Mouse (Mus musculus): ENCODE measurements around the gene Emilin2.
A peak's percentile ranks its signal among the peaks of the same experiment; 100 is the strongest.

Emilin2 gene

DNA sequence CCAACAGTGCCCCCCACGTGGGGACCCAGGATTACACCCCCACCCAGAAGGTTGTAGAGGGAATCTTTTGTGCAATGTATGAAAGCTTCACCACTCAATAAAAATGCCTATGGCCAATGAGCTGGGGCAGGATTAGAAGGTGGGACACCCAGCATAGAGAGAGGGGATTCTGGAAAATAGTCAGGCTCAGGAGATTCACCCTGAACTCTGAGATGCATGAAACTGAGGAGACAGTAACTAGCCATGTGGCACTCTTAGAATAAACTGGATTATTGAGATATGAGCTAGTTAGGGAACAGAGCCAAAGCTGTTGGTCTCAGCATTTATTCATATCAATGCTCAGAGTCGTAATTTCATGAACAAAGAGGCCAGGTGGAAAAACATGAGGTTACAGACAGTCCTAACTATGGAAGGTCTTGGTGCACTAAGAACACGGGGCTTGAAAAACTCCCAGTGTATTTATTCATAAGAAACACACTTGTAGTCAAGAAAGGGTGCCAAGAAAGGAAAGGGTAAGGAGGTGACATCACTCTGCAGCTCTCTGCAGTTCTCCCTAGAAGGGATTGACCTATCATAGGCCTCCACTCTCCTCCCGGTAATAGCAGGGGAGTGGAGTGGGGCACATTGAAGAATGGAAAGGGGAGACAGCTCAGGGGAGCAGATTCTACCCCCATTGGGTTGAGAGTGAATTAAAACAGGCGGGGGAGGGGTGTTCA is 46.3 kb downstream of the Emilin2 start:
- no peak for DNase-seq (ENCODE audit: low spot score)

- DNase-seq (ENCODE audit: low spot score) = no peak
Observed at GRCm38 (mm10) chr17:71264739-71265138, 47.0 kb downstream of the Emilin2 start.

GRCm38 (mm10) chr17:71263136-71263535 is 48.6 kb downstream of the Emilin2 start:
- DNase-seq (ENCODE audit: low spot score) = no peak

GRCm38 (mm10) chr17:71260658-71261057 is 51.1 kb downstream of the Emilin2 start:
- no peak for DNase-seq (ENCODE audit: low spot score)

DNA sequence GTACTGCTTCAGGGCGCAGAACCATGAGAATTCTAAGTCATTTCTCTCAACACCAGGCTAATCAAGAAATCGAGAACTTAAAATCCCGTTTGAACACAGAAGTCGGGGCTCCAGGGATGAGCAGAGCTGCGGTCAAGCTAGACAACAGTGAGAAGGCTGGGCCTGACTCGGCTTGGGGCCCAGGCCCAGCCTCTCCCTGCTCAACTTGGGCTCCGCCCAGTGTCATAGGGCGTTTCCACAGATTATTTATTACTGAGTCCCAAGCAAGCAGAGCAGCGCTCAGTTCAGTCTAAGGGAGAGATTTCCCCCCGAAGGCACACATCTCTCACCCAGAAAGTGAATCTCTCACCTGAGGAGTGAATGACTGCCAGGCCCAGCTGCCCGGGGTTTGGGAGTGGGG is 52.1 kb downstream of the Emilin2 start:
- DNase-seq (ENCODE audit: low spot score) = no peak

GRCm38 (mm10) chr17:71256806-71257536 is 54.8 kb downstream of the Emilin2 start:
- DNase-seq (ENCODE audit: low spot score) = no peak

GRCm38 (mm10) chr17:71256068-71256615 is 55.6 kb downstream of the Emilin2 start:
- DNase-seq (ENCODE audit: low spot score) = no peak

DNA sequence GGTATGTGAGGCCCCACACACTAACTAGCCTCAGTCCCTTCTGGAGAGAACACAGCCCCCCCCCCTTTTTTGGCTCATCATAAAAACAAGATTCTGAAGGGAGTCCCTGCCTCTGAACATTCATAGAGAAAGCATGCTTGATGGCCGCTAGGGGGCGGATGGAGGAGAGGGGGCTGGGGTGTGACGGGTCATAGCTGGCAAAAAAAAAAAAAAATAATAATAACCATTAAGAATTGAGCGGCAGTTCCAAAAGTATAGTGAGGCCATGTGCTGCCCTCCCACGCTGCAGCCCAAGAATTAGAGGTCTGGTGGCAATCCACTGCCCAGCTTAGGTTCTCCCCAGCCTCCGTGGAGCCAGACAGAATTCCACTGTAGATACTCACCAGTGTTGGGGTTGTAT is 57.0 kb downstream of the Emilin2 start:
- DNase-seq (ENCODE audit: low spot score) = no peak

GRCm38 (mm10) chr17:71254106-71254505 is 57.7 kb downstream of the Emilin2 start:
- DNase-seq (ENCODE audit: low spot score) = no peak

GRCm38 (mm10) chr17:71253391-71253790 is 58.4 kb downstream of the Emilin2 start:
- DNase-seq (ENCODE audit: low spot score) = no peak

GRCm38 (mm10) chr17:71252101-71252500 is 59.7 kb downstream of the Emilin2 start:
- DNase-seq (ENCODE audit: low spot score) = no peak

DNA sequence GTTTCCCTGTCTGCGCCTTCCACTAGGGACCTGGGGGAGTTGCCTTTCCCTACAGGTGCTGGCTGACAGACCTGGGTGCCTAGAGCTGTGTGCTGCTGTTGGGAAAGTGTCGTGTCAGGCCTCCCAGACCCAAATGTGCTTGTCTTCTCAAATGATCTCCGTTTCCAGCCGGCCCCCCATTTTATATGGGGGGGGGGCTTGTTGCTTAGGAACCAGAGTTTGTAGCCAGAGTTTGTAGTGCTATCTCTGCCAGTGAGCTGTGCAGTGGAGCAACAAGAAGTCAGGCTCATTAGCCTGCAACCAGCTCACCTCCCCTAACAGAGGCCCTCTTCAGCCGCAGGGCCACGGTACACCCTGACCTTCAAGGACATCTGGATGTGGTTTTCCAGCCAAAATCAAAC is 60.2 kb downstream of the Emilin2 start:
- DNase-seq (ENCODE audit: low spot score) = no peak

DNA sequence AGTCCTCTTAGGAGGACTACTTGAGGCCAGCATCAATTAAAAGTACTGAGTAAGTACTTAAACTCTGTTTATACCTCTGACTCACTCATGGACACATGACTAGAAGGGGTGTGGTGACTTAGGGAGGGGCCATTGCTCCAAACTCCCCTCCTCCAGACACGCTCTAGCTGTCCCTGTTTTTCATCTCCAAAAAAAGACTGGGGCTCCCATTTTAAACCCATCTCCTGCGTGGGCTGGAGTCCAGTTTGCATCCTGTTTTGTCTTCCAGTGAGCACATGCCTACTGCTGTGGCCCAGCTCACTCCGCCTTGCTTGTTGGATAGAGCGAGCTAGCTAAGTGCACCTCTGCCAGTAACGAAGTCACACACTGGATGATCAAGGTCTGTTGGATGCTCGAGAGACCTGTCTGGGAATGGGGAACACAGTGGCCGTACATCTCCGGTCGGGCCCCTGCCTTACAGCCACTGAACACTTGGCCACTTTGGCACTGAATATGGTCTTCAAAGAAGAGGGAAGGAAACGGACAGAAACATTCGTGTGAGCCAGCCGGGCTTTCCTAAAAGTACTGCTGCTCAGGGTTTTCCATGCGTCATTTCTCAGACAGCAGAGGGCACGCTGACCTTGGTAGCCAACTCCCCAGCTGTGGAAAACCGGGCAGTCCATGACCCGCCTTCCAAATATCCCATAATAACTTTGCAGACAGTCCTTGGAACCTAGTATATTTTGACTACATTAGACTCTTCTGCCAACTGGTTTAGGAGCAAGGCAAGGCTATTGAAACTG is 60.8 kb downstream of the Emilin2 start:
- peak; percentile 87 for DNase-seq (ENCODE audit: low spot score)

DNA sequence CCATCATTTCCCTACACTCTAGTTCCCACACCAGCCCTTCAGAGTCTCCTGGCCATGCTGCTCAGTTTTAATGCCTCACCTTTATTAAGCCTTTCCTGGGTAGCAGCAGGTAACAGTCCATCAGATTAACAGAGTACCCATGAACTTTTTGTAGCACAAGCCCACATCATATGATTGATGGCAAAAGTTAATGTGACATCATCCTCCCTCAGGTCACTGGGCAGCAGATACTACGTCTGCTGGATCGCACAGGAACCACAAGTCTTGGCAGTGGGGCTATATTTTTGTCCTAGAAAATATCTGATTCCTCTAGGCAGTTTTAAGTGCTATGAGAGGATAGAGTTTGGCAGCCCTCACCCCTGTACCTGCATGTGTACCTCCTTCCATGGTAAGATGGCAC is 61.7 kb downstream of the Emilin2 start:
- DNase-seq (ENCODE audit: low spot score) = no peak

DNA sequence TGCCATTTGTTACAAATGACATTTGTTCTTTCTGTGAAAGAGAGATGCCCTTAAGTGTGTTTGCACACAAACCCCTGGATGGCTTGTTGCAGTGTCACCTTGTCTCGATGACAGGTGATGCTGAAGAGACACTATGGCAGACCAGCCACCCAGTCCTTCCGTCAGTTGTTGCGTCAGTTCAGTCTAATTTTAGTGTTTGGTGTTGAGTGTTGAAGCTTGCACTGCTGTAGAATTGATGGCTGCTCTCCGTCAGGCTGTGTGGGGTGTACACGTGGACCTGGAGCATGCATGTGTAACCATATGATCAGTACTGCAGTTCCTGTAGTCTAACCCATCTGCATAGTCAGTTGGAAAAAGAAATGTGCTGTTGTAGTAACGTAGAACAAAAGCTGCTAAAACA is 62.8 kb downstream of the Emilin2 start:
- DNase-seq (ENCODE audit: low spot score) = no peak

DNA sequence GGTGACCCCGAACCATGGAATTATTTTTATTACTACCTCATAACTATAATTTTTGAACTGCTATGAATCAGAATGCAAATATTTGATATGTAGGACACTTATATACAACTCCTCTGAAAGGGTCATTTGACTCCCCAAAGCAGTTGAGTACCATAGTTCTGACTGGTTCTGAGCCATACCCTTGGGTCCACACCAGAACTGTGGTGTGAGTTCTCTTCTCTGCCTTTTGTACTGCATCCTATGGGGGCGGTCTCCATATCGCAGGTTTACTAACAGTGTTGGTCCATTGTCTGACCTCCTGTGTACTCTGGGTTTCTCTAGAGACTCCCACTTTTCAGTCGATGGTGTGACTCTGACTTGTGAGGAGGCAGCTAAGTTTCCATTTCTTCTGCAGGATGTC is 65.8 kb downstream of the Emilin2 start:
- no peak for DNase-seq (ENCODE audit: low spot score)

DNA sequence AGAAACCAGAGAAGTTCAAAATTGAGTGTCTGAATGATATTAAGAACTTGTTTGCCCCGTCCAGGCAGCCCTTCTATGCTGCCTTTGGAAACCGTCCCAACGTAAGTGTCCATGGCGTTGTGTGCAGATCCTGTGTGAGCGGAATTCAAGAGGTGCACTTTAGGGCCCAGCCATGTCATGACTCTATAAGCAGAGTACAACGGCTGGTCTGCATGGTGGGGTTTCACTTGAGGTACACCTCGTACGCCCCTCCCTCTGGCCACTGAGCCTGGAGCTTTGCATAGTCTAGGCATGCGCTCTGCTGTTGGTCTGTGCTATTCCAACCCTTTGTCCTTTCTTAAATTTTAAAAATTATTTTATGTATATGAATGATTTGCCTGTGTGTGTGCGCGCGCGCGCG is 66.6 kb downstream of the Emilin2 start:
- DNase-seq (ENCODE audit: low spot score) = no peak

DNA sequence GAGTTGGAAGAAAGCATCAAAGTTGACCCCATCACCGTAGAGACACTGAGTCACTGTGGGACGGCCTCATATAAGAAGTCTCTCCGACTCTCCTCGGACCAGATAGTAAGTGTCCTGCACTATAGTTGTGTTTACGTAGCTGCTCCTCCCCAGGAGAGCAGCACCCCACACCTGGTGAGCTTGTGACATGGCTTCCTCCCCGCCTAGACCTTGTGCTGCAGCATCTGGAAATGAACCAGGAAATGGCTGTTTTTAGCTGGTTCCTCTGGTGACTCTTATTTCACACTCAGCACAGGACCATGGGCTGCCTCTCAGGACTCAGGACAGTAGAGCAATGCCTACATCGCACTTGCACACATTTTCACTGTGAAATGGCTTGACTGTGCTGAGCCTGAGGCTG is 69.1 kb downstream of the Emilin2 start:
- DNase-seq (ENCODE audit: low spot score) = no peak

- no peak for DNase-seq (ENCODE audit: low spot score)
Observed at GRCm38 (mm10) chr17:71240811-71241210, 71.0 kb downstream of the Emilin2 start.

- no peak for DNase-seq (ENCODE audit: low spot score)
Observed at GRCm38 (mm10) chr17:71238494-71238893, 73.3 kb downstream of the Emilin2 start.

DNA sequence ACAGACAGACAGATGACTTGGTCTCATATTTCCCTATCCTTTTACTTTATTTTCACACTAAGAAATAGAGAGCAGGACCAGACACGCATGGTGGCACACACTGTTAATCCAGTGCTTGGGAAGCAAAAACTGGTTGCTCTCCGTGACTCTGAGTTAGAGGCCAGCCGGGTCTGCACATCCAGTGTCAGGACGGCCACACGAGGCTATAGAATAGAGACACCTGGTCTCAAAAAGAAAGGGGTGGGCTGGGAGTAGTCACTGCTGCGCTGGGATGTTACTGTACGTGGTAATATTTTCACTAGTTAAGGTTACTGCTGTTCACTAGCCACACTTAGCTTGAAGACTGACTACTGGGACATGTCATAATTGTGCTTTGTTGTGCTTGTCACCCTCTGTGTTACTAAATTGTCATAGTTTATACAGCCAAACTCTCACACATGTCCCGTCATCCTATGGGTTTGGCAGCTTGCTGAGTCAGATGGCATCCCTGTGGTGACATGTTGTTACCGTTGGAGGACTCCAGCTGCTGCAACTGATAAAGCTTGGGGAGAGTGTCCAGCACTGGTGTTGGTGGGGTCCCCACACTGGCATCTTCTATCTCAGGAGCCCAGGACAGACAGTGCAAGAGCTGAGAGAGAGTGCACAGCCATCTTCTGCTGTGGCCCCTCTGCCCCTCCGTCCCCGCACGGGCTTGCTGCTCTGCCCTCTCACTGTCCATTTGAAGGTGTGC is 76.4 kb downstream of the Emilin2 start:
- DNase-seq (ENCODE audit: low spot score) = no peak

GRCm38 (mm10) chr17:71234041-71234594 is 77.7 kb downstream of the Emilin2 start:
- no peak for DNase-seq (ENCODE audit: low spot score)

Measured in ovary, adult 18-20 months (tissue).